Mouse (Mus musculus): ENCODE measurements around the gene Gga2.

DNA sequence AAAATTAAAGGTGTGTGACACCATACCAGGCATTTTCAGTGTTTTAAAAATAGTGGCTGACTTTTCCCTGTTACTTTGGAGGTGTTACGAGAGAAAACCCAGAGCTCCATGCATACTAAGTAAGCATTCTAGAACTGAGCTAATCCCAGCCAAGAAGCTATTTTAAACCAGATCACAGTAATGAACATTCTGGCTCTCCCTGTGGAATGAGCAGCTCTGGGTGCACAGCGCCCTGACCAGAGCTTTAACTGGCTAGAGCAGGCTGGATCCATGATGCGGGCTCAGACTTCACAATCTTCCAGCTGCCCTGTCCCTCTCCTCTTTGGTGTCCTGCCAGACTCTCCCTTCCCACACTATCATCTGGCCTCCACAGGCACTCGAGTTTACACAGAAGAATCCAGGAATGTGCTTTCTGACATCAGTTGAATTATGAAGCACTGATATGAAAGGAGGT lies 24.2 kb upstream of the Gga2 start:
- TF ChIP-seq POLR2A (IDR thresholded peaks at IDR 0.05; ENCODE audit: borderline replicate concordance, low read depth, low read length) (no peak), CTCF (IDR thresholded peaks at IDR 0.05; ENCODE audit: low read depth, low read length) (no peak)

Data from bone marrow macrophage, adult 2 months (primary cell).